Mouse (Mus musculus): ENCODE measurements around the gene Clec12b.

Clec12b gene

DNA sequence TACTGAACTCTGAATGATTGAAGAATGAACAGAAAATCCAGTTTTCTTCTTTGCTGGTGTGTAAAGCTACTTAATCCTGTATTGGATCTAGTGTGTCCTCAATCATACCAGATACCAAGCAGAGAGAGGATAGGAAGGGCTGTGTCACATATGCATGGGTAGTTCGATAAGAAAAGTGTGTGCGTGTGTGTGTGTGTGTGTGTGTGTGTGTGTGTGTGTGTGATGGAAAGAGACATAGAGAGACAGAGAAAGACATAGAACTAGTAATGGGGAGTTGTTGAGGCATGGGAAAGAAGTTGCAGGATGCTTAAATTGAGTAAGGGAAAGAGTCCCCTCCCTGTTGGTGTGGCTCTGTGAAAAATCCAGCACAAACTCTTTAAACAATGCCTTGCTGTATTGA, at the start of gene Clec12b:
Gene Clec12b (minus strand): TSS at position 101 of the 400 bp plus-strand sequence.
- DNase-seq (ENCODE audit: low spot score), result no peak

DNA sequence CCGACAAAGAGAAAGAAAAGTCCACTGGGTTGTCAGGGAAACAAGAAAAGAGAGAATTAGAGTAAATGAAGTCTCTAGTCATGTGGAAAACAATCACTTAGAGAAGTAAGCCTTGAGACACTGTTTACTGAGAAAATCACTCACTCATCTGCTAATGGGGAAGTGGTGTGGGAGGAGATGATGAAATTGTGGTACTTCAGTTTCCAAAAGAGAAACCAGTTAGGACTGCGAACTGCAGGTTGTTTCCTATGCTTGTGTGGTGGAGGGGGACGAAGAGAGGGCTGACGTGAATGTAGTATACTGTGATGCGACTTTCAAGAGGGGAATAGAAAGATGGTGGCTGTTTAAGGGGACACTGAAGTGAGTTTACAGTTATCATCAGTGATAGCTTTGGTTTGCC, 48.6 kb upstream of the Clec12b start:
- no peak for DNase-seq (ENCODE audit: low spot score)

- no peak for DNase-seq (ENCODE audit: low spot score)
These were observed 41.6 kb upstream of the Clec12b start for GRCm38 (mm10) chr6:129427281-129427680.

GRCm38 (mm10) chr6:129425812-129426211, 40.1 kb upstream of the Clec12b start:
- peak; percentile 13 for DNase-seq (ENCODE audit: low spot score)

DNA sequence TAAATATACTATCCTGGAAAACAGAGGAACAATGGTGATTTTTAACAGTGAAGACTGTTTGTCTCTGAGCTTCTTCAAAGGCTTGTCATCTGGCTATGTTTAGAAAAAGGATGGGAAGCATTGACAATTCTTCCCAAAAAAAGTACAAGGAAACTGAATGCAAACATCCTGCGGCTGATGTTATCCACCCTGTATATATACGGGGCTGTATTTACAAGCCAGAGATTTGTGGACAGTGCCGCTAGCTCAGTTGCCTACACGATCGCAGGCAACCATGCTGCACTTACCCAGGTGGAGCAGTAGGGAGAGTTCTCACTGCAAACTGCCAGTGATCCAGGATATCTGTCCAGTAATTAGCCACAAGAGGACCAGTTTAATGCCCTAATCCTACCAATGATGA, 39.5 kb upstream of the Clec12b start:
- no peak for DNase-seq (ENCODE audit: low spot score)

GRCm38 (mm10) chr6:129423734-129424072, 38.0 kb upstream of the Clec12b start:
- DNase-seq (ENCODE audit: low spot score), result peak; percentile 57

- DNase-seq (ENCODE audit: low spot score), result no peak
These were observed 37.5 kb upstream of the Clec12b start for GRCm38 (mm10) chr6:129423040-129423733.

DNA sequence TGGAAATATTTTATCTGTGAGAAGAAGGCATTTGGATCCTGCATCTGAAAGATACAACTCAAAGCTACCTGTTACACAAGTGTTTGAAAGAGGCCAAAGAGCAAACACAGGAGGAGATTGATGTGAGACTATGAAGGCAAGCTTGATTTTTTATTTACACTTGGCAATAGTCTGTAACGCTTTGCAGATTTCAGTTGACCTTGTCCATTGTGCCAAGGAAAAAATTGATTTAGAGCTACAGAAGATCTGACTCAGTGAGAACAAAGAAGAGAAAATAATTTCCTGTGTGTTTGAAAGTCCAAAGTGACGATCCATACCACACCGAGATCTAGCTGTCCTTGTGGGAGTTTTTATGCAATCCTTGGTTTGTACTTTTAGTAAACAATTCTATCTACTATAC, 36.6 kb upstream of the Clec12b start:
- no peak for DNase-seq (ENCODE audit: low spot score)

- DNase-seq (ENCODE audit: low spot score), result no peak
These were observed 28.5 kb upstream of the Clec12b start for GRCm38 (mm10) chr6:129414177-129414576.

GRCm38 (mm10) chr6:129408562-129408961, 22.9 kb upstream of the Clec12b start, which contains the start of gene Clec9a:
Gene Clec9a (plus strand): TSS chr6:129408862.
- no peak for DNase-seq (ENCODE audit: low spot score)

- peak; percentile 7 for DNase-seq (ENCODE audit: low spot score)
These were observed 21.6 kb upstream of the Clec12b start for GRCm38 (mm10) chr6:129407324-129407723.

- no peak for DNase-seq (ENCODE audit: low spot score)
These were observed 20.3 kb upstream of the Clec12b start for GRCm38 (mm10) chr6:129405999-129406398.

- no peak for DNase-seq (ENCODE audit: low spot score)
These were observed 17.7 kb upstream of the Clec12b start for GRCm38 (mm10) chr6:129403391-129403790.

DNA sequence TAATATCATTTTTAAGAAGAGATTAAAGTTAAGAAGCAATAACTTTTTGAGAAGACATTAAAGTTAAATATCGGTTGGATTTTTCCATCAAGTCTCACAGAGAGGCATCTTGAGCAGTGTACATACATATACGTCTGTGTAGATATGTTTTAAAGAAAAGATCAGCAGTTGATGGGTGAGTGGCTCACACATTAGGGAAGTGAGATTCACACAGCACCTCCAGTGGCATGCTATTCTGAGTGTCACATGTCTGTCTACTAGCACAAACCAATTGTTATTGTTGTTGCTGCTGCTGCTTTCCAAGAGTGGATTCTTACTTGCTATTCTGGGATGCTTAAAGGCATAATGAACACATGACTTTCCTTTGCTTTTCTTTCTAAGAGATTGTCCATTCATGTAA, 16.7 kb upstream of the Clec12b start:
- DNase-seq (ENCODE audit: low spot score), result no peak

- no peak for DNase-seq (ENCODE audit: low spot score)
These were observed 14.3 kb upstream of the Clec12b start for GRCm38 (mm10) chr6:129399945-129400344.

DNA sequence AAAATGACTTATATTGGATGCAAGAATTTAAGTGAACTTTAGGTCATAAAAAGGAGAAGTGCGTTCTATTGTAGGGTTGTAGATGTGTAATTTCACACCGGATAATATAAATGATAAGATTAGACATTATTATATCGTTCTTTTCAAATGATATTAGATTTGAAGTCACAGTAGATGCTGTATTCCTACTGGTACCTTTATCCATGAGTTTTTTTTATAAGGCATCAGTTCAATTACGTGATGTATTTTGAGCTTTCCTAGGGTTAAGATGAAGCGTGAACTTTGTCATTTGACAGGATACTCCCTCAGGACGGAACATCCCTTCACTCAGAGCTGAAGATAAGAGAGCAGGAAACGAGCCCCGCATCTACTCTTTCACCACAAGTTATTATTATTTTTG, 11.3 kb upstream of the Clec12b start, which contains the start of gene Clec1b:
Gene Clec1b (plus strand): TSS at position 301 of the 400 bp plus-strand sequence.
- DNase-seq (ENCODE audit: low spot score), result no peak

GRCm38 (mm10) chr6:129393732-129394131, 8.1 kb upstream of the Clec12b start:
- no peak for DNase-seq (ENCODE audit: low spot score)

DNA sequence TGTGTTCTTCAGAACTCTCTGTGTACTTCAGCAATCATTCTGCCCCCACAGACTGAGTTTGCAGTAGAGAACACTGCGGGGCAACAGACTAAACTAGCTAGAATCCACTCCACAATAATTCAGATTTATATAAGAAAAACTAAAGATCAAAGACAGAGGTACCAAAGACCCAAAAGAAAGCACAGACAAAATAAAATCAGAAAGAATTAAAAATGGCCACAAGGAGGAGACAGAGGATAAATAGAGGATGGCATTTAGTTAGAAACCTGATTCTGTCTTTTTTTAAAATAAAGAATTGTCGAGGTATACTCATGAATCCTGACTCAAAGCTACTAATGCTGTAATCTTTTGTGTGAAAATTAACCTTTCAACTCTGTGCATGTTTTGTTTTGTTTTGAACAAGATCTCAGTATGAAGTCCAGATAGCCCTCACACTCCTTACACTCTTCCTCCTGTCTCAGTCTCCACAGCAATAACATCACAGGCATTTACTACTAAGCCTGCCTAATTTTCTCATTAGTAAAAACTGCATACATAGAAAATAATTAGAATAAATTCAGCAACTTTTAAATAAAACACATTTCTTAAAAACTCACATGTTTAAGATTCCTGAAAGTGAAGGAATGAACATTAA, 7.5 kb upstream of the Clec12b start:
- DNase-seq (ENCODE audit: low spot score), result no peak

- DNase-seq (ENCODE audit: low spot score), result no peak
These were observed 674 bp downstream of the Clec12b start for GRCm38 (mm10) chr6:129385000-129385399.

DNA sequence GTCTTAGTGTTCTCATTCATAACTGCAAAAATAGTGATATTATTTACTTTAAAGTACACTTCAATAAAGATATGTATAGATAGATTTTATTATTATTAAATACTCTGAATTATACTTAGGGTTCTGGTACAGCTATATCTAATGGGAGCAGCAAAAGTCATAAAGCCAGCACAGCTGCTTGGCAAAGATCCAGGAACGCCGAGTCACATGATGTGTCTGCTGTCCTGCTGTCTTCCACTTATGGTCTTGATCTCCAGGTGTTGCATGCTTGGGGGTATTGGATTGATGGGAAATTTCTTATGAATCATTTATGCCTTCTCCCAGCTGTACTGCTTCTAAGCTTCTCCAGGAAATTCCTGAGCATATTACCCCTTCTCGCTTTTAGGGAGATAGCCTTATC, 2.2 kb downstream of the Clec12b start:
- no peak for DNase-seq (ENCODE audit: low spot score)

- DNase-seq (ENCODE audit: low spot score), result no peak
These were observed 3.9 kb downstream of the Clec12b start for GRCm38 (mm10) chr6:129381736-129382135.

DNA sequence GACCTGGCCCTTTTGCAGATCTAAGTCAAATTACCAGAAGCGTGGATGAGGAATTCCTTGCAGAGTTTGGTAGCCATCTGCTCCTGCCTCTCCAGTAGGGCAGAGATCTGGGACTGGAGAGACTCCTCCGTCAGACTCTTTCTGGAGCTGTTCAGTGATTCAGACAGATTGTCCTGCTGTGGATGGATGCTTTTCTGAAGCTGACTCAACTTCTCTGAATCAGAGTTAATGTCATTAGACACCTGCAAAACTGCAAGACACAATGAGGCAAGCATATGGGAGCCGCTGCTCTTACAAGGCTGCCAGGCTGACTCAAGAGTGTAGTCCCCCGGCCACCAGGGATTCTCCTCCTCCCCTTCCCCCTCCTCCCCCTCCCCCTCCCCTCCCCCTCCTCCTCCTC, 5.2 kb downstream of the Clec12b start:
- no peak for DNase-seq (ENCODE audit: low spot score)

- no peak for DNase-seq (ENCODE audit: low spot score)
These were observed 10.7 kb downstream of the Clec12b start for GRCm38 (mm10) chr6:129374937-129375471.
